Mouse (Mus musculus) fibroblast of lung, adult 2 months (primary cell): ENCODE measurements around the gene Wscd2.
A peak's percentile ranks its signal among the peaks of the same experiment; 100 is the strongest.
"Not testable (repeated sequence)": the region's sequence is repeated elsewhere in the genome, so short reads cannot be mapped to it uniquely, and the experiment has no call there.

Experiments used
- DNase-seq: peaks from one replicate; pipeline ENCODE4 v3.0.0-alpha.2; 2011; ENCODE audit warnings: low read depth

Wscd2 gene

DNA sequence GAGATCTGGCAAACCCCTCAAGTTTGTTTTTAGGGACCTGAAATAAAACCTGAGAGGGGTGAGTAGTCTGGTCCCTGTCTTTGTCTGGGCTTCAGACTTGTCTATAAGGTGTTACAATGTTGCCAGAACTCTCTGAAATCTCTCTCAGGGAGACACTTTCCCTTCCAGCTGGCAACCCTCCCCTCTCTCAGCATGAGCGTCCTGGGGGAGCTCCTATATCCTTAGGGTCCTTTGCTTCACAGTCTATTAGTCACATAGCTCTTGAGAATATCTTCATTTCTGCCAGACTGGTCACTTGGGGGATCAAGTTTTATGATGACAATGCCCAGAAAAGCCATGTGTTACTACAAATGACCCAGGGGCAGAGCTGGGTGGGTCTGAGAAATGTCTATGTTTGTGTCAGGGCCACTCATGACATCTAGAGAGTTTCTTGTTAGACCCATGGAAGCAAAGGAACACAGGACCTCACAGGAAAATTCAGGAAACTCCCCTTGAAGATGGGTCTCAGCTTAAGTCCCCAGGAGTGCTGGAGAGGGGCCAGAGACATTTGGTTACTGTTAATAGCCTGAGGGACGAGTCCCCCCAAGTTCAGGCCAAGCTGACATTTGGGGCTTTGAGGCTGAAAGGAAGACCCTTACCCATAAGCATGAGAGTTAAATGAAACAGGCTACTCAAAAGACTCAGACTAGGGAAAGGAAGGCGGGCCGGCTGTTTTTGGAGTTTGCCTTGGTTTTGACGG, 93.5 kb downstream of the Wscd2 start:
- no peak for DNase-seq

DNA sequence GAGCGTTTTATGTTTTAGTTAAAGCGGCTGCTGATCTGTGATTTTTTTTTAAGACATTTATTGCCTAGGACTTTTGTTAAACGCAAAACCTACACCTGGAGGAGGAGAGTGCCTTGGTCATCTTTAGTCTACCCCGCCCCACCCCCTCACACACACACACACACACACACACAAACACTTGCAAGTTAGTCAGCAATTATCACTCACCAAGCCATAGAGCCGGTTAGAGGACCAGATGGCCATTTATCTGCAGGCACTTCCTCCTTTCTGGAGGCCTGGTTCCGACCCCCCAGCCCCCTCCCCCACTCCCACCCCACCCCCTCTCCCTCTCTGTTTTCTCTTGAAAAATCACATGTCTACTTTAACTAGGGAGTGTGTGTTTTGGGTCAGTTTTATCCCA, 94.3 kb downstream of the Wscd2 start:
- no peak for DNase-seq

DNA sequence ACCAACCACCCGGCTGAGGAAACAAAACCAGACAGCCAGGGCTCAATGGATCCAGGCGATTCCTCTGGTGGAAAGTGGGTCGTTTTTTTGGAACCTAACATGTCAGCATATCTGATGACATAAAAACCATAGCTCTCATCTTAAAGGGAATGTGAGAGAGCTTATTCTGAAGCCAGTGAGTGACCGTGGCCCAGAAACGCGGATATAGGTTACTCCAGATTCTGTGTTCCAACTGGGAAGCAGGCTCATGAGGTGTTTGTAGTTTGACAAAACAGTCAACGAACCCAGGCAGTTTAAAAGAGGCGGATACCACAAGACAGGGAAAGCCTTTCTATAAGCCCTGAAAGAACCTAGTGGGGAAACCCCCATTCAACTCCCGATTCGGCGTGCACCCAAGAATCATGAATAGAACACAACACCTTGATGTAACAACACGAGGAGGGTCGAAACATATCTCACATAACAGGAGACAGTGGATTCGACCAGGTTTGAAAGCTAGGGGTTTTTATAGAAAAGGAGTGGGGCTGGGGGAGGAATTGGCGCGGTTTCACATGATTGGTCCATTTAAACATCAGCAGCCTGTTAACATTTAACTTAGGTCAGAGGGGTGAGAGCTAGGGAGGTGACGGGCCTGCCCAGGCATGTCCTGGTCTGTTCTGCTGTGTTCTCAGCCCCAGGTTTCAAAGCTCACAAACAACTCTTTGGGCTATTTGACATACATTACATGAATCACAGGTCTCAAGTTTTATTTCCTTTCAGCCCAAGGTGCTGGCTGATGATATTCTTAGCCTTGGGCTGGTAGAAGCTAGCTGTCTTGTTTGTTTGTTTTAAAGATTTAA, 95.7 kb downstream of the Wscd2 start:
- DNase-seq = not testable (repeated sequence)

DNA sequence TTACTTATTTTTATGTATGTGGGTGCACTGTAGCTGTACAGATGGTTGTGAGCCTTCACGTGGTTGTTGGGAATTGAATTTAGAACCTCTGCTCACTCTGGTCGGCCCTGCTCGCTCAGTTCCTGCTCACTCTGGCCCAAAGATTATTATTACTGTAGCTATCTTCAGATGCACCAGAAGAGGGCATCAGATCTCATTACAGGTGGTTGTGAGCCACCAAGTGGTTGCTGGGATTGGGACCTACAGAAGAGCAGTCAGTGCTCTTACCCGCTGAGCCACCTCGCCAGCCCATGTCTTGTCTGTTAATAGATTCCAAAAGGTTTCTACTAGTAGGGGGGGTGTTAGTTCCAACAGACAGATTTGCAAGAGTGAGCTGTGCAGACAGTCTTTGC, 96.3 kb downstream of the Wscd2 start:
- DNase-seq = not testable (repeated sequence)

DNA sequence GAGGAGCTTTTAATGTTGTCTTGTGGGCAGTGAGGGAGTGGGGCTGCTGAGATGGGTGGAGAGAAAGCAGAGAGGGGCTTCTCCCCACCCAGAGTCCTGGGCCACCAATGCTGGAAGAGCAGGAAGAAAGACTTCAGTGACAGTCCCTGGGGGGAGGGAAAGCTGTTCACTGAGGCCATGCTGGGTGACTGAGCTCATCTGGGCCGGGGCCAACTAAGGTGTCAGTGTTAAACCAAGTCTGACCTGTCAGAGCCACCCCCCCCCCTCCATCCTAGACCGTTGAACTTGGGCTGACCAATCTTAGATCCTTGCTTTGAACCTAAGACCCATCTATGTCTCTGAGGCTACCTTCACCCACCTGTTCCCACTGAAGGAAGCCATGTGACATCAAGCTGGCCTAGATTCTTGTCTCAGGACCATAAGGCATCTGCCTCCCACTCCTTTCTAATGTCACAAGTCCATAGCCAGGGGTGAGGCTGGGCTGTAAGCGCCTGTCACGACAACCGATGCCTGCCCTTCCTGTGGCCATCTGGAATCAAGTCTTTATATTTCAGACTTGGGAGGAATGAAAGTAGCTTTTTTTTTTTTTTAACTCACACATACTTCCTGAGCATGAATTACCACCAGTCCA, 100.0 kb downstream of the Wscd2 start:
- DNase-seq = no peak

DNA sequence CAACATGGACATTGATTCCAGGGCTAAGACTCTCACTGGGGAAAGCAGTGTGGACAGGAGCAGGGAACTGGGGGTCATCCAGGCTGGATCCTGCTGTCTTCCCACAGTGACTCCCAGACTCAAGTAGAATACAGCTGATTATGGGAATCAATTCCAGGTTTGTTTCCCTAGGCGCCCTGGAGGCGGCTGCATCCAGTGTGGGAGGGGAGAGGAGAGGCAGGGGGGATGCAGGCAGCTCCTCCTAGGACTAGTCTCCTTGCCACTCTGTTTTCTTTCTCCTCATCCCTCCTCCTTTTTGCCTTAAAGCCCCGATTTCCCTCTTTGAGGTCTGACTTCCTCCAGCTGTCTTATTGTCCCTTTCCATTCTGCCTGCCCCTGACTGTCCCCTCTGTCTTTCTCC, 101.0 kb downstream of the Wscd2 start:
- no peak for DNase-seq

DNA sequence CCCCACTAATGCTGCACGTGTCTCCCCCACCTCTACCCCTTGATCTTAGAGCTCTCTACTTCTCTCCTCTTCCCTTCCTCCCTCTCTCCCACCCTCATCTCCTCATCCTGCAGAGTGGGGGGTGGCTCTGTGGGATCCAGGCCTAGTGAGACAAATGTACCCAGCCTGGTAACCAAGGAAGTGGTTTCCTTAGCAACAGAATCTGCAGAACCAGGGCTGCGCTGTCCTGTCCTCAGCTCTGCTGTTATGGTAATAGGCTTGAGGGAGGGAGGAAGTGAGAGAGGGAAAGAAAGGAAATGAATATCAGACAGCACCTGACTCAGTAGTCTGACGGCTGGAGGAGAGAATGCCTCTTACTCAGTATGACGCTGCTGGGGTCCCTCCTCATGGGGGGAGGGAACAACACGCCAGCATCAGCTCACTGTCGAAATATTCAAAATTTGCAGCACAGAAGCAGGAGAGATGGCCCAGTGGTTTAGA, 101.7 kb downstream of the Wscd2 start:
- peak; percentile 54 for DNase-seq

DNA sequence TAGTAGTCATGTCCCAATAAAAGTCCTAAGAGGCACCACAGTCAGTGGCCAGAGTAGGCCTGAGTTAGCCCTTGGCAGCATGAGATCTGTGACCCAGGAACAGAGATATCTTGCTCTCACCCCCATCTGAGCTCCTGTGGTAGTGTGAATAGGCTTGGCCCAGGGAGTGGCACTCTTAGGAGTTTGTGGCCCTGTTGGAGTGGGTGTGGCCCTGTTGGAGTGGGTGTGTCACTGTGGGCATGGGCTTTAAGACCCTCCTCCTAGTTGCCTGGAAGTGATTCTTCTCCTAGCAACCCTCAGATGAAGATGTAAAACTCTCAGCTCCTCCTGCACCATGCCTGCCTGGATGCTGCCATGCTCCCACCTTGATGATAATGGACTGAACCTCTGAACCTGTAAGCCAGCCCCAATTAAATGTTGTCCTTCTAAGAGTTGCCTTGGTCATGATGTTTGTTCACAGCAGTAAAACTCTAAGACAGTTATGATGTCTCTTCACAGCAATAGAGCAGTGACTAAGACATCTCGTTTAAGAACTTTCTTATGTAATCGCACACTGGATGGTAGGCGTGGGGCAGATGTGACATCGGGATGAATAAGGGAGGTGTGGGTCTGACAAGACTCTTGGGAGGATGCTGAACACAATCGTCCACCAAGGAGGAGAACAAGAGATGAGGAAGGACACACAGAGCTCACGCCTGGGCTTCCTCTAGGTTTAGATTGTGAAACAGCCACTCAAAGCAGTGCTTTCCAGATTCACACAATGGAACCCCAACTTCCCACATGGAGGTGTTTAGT, 104.0 kb downstream of the Wscd2 start:
- no peak for DNase-seq

DNA sequence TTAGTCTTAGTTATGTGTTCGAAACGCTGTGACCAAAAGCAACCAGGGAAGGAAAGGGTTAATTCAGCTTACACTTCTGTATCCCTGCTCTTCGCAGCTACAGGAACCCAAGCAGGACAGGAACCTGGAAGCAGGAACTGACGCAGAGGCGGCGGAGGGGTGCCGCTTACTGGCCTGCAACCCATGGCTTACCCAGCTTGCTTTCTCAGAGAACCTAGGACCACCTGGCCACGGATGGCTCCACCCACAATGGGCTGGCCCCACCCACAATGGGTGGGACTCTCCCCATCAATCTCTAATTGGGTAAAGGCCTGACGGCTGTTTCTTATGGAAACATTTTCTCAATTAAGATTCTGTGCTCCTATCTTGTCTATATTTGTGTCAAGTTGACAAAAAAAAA, 106.1 kb downstream of the Wscd2 start:
- no peak for DNase-seq

DNA sequence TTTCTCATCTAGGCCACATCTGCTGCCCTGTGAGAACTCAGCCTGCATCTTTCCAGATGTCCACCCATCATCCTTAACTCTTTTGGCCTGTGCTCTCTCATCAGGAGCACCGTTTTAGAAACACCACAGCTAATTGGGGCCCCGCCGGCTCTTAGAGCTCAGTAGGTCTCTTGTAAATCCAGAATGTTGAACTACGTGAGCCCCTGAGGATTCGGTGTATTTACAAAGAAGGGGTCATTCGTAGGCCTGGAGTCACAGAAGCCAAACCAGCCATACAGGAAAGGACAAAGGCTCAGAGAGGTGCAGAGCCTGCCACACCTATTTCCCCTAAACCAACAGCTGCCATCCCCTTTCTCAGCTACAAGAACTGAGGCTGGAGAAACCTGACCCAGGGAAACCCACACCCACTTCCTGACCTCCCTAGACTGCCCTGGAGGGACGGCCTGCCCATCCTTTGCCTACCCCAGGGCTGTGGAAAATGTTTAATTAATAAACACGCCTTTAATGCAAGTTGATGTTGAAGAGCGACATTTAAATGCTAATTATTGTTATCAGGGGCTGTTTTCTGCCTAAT, 106.7 kb downstream of the Wscd2 start:
- no peak for DNase-seq

DNA sequence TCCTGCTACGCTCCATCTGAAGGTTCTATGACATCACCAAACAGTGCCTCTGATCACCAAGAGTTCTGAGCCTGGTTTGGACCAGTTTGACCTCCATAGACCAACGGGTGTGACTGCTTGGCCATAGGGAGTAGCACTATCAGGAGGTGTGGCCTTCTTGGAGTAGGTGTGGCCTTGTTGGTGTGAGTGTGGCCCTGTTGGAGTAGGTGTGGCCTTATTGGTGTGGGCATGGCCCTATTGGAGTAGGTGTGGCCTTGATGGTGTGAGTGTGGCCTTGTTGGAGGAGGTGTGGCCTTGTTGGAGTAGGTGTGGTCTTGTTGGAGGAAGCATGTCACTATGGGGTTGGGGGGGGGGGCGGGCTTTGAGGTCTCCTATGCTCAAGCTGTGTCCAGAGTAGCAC, 110.0 kb downstream of the Wscd2 start:
- DNase-seq = no peak

DNA sequence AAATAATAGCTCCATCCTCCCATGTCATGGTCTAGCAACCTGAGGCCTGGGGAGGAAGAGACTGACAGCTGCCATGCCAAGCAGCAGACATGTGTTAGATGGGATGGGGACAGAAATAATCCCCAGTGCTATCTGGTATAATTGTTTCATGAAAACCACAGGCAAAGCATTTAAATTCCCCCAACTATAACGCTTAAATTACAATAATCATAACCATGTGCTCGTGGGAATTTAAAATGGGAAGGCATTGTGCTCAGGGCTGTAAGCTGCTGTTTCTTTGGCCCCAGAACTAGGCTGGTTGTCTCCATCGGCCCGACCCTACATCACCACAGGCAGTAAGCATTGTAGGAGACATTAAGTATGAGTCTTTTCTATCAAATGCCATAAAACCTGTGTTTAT, 110.7 kb downstream of the Wscd2 start:
- no peak for DNase-seq

DNA sequence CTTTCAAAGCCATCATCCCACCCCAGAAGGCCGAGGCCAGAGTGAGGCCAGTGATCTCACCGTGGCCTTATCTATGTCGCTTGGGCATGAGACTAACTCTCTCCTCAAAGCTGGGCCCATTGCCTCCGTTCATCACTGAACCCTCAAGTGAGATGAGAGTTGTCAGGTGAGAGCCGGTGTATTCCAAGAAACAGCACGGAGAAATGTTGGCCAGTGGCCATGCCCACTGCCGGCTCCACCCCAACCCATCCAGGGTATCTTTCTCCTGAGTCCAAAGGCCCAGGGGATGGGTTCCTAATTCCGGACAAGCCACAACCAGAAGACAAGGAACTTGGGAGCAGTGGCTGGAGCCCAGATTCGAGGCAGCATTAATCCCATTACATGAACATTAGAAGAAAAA, 113.3 kb downstream of the Wscd2 start:
- no peak for DNase-seq

DNA sequence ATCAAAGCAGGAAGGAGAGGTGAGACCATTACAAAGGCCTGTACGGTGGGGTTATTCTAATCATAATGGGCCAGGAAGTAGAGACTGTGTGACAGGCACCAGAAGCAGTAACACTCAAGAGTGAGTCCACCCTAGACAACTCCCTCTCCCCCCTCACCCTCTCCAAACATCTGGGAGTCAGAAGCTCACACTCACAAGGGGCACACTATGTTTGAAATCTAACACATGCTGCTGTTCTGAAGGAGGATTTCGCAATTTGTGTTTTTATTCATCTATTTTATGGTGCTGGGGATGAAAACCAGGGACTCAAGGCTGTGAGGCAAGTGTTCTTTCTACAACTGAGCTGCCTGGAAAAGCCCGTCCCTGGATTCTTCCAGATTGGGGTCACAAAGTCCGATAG, 114.6 kb downstream of the Wscd2 start:
- DNase-seq = peak; percentile 27

DNA sequence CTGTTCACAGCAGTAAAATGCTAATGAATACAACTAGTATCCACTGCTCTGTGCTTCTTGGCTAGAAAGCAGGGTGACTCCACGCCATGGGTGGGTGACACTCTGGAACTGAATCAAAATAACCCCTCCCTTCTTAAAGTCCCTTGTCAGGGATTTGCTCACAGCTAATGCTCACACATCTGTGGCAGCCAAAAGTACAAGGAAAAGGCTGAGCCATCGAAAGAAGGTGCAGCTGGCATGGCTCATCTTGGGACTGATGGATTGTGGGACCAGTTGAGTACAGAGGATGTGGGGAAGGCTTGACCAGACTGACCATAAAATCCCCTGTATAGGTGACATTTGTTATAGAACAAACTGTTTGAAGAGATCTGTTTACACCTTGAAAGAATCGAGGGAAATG, 116.0 kb downstream of the Wscd2 start:
- no peak for DNase-seq

DNA sequence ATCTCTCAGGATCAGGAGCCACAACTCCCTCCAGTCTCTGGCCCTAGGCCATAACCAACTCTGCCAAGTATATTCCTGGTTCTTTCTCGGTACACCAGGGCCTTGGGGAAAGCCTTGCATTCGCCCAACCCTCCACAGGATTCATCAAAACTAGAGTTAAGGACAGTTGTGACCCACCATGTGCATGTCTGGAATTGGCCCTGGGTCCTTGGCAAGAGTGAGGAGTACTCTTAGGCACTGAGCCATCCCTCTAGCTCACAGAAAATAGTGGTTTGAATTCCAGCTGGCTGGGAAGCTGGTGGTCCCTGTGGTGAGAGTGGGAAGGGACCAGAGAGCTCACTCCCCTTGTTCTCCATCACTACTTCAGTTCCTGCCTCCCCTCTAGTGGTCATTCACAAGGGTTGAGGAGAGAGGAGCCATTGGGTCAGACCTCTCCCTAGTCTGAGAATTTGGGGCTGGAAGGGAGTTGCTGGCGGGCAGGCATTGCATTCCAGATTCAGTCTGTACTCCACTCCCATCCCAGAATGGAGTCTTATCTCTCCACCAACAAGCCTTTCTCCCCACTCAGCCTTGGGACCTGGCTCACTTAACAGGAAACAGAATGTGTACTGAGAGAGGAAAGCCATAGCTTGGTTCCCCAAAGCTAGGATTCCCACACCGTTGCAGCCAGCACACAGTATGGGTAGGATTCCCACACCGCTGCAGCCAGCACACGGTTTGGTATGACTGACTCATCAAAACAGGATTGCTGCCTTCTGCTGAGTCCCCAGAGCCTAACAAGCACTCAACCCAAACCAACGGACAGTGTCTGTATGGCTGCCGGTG, 117.0 kb downstream of the Wscd2 start:
- peak; percentile 88 for DNase-seq

DNA sequence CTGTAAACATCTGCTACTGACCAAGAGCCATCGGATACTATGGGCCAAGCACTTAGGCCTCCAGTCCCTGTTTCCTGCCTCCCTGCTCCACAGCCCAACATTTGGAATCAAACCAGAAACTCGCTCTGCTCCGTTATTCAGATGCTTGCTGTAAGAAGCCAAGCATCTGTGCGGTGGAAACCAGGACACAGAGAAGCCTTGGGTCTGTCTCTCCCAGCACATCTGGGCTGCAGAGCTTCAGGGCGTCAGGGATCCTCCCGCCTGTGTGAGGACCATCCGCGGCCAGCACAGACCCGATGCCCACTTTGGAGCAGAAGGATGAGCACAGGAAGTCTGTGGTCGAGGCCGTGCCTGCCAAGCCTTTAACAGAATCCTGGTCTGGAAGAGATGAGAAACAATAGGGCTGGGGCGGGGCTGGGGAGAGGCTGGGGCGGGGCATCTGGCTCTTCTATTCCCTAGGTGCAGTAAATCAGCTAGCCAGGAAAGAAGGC, 117.9 kb downstream of the Wscd2 start:
- peak; percentile 58 for DNase-seq

DNA sequence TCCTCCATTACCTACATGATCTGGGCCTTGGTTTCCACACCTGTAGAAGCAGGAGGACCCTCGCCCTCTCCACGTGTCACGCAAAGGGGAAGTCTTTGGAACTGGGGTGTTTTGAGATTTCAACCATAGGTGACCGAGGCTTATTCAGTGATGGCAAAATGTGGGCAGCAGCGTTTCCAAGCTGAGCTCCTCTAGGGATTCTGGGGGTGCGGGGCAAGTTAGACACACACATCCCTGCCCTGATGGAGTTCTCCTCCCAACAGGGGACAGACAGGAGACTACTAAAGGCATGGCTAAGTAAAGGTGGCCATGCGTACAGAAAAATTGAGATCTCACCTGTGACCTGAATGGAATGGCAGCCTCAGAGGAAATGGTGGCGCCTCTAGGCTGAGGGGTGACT, 118.4 kb downstream of the Wscd2 start:
- no peak for DNase-seq

DNA sequence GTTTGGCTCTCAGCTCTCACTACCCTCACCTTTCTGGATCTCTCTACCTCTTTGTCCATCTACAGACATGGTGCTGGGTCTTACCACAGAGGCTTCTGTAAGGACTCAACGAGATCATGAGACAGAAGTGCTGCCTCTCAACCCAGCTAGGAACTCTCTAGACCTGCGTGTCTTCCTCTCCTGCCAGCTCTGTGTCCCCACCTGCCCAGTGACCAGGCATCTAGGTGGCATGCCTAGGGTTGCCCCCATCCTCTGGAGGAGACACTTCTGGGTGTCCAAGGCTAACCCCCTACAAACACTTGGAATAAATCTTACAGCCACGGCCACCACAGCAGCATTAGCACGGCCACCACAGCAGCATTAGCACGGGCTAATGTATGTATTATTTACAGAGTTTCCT, 119.8 kb downstream of the Wscd2 start:
- no peak for DNase-seq

DNA sequence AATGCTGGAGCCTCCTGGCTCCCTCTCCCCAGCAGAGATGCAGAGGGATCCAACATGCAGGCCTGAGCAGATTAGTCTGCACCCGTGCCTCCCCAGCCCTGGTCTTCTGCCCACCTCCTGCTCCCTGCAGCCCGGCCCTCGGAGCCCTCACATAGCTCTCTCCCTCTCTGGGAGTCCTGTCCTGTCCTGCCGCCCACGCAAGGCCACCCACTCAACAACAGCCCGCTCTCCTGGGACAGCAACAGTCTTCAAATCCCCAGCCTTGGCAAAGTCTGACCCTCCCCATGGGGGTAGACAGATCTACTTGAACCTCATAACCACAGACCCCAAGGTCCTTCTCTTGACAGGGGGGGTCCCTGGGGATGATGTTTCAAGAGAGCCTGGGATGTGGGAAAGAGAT, 120.4 kb downstream of the Wscd2 start:
- DNase-seq = no peak

DNA sequence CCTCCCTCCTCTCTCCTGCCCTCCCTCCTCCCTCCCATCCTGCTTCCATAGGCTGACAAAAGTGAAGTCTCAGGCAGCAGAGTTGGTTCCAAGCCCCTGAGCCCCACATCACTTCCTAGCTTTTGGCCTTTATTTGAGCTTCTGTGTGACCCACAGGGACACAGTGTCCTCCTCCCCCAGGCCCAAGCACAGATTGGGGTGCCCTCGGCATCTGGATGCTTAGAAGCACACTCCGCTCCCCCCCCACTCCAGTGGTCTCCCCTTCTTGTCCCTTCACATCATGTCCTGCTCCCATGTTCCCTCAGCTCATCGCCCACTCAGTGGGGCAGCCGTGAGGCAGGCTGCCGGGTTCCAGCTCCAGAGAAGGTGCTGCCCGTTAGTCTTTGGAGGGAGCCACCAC, 121.0 kb downstream of the Wscd2 start:
- no peak for DNase-seq
